Mouse (Mus musculus) inflammation-experienced regulatory T-cells, adult 6 months (primary cell): Measurements from ENCODE around the gene Mon1b. TPM values are rescaled to one million over a fixed set of nuclear protein-coding genes. Genes with fewer than 3 reads are reported as not detected.

ENCODE experiments used
- ATAC-seq: one replicate; pipeline ENCODE4 v1.8.0; 2017
- polyA plus RNA-seq, 3 experiments: library from polyadenylated mRNA; unstranded; fragments of 100-300 nt; shearing (Covaris generic); gene quantifications; one replicate each; pipeline ENCODE4 v1.2.1; 2017

Gene Mon1b
- polyA plus RNA-seq, result 10 to 100 TPM; 11.5 to 18.2 (median 13.1) TPM

DNA sequence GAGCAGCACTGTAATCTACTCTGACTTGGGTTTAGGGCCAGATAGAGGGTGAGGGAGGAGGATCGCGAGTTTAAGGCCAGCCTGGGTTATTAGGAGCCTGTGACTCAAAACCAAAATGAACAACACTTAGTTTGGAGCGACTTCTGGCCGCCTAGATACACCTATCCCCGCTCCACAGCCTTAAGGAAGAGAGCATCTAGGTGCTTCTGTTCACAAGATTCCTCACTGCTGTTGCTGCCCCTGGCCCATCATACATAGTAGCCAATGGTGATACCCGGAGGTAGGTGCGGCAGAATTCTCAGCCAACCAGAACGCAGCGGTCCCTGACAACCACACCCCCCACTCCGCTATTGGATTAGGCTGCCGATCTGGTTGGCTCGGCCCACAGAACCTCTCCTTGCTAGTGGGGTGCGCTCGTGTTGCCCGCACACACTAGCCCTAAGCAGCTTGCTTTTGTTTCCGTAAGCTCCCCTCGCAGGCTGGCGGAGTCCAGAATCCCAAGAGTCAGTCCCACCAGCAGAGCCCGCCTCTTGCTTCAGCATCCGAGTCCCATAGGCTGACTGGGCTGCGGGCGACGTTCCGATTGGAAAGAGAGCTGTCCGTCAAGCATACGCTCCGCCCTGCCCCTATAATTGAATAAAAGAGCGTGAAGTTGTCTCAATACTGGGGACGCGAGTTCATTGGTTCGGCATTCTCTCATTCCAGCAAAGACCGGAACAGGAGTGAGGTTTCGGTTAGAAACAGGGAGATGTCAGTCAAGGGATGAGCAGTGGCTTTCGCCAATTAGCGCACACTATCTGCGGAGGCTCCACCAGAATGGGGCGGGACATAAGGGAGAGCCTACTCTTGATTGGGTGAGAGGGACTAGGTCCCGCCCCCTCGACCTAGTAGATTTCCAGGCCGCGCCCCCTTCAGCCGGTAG, at the start of gene Mon1b:
Gene Mon1b (plus strand): TSS at position 918 of the 922 bp plus-strand sequence.
- peak; percentile 87 for ATAC-seq

DNA sequence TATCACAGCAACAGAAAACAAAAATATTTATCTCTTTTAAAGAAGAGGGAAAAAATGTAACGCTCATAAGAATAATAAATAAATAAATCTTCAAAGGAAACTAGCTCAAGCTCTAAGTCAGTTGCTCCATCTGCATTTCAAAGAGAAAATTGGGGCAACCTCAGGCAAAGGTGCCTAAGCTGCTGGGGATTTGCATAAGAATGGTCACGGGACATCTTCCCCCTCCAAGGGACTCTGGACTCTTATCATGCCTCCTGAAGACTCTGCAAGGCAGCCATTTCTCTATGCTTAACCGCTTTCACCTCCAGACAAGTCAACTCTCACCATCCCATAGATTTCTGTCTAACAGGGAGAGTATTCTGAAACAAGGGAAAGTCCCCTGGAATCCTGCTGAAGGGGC, 37.0 kb upstream of the Mon1b start:
- no peak for ATAC-seq

DNA sequence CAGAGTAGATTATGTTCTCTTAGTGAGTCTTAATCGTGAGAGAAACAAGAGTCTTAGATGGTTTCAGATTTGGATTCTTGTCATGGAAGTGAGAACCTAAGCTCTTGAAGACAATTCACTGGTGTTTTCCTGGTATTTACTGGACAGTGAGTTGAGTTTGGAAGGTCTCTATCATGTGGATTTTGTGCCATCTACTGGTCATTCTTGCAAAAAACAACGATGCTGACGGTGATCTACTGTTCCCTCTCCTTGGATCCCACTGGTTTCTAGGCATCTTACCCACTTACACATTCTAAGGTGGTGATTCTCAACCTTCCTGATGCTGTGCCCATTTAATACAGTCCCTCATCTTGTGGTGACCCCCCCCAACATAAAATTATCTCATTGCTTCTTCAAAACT, 2.8 kb upstream of the Mon1b start:
- no peak for ATAC-seq

DNA sequence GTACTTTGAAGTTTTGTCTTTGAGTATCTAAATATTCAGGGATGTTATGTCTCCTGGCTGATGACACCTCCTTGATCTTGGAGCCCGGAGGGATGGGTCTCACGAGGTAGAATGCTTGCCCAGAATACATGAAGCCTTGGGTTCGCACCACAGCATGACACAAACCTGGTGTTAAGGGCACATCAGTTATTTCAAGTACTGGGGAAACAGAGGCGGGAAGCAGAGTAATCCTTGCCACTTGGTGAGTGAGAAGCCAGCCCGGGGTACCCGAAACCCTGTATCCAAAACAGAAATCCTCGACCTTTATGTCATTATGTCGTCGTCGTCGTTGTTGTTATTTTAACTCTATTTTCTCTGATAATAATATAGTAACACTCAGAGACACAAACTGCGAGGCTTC, 1.2 kb upstream of the Mon1b start:
- ATAC-seq, result no peak

DNA sequence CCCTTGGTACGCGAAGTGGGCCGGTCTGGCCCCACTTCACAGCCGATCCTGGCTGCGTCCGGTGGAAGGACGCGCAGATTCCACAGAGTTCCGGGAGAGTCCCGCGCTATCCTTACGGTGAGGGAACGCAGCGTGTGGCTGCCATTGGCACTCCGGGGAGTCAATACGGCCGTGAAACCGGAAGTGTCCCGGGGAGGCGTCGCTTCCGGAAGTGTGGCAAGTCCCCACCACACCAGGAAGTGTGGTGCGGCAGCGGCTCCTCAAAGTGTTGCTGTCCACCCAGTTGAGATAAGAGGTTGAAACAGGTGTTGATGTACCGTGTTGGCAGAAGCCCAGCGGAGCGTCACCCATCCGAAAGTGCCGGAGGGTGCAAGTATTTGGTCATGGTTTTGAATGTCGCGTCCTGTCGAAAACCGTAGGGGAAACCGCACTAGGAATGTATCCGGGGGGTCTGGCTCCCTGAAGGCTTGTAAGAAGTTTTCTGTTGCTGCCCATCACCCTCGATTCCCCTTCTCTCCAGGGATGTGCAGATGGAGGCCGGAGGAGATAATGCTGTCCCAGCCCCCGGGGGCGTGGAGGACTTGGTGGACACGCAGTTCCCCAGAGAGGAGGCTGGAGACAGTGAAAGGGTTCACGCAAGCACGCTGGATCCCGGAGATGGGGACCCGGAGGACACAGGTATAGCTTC, 349 bp downstream of the Mon1b start:
- peak; percentile 63 for ATAC-seq

DNA sequence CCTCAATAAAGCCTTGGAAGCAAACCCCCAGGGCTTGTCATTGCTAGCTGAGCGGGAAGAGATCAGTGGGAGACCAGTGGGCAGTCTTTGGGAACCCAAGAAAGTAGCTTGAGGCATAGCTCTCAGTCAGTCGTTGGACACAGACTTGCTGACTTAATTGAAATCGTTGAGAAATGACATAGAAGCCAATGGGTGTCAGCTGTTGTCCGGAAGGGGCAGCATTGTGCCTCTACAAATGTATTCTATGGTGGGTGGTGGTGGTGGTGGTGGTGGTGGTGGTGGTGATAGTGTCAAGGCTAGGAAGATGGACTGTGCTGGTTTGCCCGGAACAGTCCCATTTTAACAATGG, 867 bp downstream of the Mon1b start:
- no peak for ATAC-seq

DNA sequence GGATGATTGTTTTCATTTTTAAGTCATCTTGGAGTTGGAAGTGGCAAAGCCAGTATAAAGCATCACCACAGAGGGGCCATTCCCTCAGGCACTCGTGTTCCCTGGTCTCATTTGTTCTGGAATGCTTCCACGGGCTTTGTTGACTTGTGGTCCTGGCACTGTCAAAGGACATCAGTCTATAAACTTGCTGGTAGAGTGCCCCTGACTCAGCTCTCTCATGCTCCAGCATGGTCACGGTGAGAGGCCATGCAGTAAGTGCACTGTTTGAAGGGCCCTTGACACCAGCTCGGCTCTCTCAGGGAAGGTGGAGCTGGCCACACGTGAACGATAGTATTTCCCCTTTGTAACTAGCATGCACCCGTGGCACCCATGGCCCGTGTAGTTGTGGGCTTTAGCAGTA, 5.0 kb downstream of the Mon1b start:
- ATAC-seq, result no peak

DNA sequence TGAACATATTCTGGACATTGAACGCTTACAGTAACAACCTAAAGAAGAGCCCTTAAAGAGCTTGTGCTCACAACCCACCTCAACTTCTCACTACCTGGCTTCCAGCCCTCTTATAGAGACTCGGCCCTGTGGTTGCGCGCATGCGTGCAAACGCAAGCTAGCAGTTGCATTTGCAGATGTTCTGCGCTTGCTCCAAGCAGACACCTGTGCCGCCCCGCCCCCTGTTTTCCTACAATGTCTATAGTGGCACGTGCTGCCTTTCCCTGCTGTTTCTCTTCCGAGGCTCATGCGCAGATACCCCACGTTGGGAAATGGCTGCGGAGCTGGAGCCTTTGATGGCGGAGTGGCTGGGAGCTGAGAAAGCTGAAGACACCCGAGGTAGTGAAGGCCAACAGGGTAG, 7.5 kb downstream of the Mon1b start, which contains the start of gene Syce1l:
Gene Syce1l (plus strand): TSS at position 288 of the 400 bp plus-strand sequence.
- no peak for ATAC-seq

DNA sequence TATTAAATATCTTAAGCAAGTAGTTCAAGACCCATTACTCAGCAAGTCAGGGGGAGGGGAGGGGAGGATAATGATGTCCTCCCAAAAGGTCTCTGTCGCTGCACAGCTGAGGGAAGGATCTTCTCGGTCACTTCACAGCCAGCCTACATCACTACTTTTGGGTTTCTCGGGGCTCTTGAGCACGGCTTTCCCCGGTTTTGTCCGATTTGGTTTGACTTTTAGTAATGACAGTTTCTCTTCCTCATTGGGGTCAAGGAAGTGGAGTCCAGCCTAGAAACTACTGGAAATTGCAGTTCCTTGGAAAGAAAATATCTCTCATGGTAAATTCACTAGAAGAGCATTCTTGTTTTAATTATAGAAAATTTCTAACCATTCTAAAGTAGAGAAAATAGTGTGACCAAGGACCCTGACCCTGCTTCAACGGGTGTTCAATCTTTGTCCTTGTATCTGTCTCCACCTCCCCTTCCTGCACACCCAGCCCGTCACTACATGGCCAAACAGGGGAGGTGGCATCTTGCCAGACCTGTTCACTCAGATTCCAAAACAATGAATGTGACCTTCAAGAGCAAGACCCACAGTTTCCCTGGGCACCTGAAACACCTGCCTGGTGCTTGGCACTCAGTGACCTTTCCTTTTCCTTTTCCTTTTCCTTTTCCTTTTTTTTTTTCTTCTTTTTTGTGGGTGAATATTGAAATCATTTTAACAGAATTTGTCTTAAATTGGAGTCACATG, 8.3 kb downstream of the Mon1b start:
- no peak for ATAC-seq

DNA sequence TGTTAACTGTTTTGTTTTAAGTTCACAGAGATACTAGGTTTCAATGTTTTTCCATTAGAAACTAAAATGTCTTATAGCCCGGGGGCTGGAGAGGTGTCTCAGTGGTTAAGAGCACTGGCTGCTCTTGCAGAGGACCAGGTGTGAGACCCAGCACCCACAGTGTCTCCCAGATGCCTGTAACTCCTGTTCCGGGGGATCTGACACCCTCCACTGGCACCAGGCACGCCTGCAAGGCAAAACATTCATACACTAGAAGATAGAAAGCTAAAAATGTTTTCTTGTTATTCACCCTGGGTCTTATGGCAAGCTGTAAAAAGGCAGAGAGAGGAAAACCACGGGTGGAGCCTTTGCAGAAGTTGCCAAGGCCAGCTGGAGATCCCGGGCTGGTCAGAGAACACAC, 9.8 kb downstream of the Mon1b start:
- ATAC-seq, result no peak

DNA sequence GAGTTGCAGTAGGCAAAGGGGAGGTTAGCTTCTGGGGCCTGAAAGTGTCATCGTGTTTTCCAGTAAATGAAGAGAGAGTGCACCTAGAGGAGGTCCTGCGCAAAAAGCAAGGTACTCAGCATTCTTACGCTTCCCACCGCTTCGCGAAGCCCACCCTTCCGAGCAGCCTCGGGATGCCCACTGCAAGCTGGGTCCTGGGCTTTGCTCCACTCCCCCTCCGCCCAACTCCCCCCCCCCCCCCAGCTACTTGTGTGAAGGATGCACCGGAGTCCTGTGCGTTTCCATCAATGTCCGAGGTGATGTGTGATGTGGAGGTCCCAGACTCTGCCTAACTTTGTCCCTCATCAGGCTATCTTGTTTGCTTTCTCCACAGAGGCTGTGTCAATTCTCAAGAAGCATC, 17.1 kb downstream of the Mon1b start:
- no peak for ATAC-seq

DNA sequence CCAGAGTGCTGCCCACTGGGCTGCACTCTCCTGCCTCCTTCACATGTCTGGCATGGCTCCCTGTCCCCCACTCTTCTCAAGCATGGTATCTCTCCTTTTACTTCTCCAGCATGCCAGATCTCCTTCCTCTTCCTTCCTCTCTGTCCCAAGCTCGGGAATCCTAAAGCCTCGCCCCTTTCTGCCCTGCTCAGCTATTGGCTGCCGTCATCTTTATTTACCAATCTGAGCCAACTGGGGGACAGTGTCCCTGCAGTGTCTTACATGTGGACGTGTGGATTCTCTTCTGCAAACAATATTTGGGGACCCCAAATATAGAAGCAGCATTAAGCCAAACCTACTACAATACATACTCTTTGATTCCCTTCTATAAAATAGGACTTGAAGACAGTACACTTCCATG, 17.8 kb downstream of the Mon1b start:
- ATAC-seq, result no peak

DNA sequence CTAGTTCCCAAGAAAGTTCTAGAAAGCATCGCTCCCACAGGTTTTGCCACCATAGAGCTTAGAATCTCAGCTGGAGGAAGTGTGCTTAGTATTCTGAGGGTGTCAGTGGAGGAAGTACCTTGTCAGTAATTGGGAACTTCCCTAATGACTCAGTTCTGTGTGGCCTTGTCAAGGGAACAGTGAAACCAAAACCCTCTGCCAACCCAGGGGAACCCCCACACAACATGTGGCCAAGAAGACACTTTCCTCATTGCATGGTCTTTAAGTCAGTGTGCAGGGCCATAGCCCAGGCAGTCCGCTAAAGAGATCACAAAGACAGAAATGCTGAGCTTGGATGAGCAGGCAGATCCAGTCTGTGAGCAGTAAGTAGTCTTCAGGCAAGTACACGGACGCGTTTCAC, 20.8 kb downstream of the Mon1b start:
- ATAC-seq, result peak; percentile 99

DNA sequence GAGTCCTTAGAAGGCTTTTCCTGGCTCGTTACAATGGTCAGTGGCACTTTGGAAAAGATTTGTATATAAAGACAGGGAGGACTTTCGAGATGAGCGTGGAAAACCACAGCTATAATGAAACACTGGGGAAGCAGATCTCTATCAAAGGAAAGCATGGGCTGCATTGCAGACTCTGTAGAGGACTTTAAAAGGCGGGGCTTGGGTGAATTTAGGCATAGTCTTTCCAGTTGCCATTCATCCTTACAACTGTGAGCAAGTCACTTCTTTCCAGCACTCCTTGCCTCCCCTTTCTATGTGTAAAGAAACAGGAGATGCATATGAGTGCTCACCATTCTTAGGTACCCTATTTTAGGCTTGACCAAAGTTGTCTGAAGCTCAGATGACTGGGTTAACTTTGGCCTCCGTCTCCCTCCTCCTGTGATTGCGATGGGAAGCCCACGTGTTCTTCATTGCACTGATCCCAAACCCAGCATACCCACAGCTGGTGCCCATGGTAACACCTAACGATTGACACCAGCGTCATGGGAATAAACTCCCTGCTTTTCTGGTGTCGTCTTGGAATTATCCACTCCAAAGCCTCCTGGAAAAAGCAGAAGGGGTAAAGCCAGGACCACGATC, 21.4 kb downstream of the Mon1b start:
- peak; percentile 4 for ATAC-seq

DNA sequence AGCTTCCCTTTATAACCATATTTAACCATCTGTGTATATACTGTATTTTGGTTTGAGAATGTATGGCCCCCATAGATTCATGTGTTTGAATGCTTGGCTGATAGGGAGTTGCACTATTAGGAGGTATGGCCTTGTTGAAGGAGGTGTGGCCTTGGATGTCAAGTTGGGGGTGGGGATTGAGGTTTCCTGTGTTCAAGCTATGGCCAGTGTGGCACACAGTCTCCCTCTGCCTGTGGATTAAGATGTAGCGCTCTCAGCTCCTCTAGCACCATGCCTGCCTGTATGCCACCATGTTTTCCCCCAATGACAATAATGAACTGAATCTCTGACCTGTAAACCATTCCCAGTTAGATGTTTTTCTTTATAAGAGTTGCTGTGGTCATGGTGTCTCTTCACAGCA, 24.7 kb downstream of the Mon1b start:
- ATAC-seq, result no peak

DNA sequence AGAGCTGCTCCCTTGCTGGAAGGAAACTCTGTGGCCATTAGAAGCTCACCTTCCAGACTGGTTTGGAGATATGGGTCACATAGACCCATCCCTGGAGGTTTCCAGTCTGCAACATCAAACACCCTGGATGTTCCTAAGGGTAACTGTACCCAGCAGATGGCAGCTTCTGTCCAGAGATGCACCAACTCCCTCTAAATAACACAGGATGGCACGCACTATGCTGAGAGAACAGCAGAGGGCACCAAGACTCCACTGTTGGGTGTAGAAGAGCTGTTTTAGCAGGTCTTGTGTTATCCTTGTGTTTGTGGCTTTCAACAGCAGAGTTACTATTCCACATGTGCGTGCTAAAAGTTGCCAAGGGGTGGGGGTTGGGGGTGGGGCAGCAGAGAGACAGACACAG, 29.2 kb downstream of the Mon1b start:
- peak; percentile 92 for ATAC-seq

DNA sequence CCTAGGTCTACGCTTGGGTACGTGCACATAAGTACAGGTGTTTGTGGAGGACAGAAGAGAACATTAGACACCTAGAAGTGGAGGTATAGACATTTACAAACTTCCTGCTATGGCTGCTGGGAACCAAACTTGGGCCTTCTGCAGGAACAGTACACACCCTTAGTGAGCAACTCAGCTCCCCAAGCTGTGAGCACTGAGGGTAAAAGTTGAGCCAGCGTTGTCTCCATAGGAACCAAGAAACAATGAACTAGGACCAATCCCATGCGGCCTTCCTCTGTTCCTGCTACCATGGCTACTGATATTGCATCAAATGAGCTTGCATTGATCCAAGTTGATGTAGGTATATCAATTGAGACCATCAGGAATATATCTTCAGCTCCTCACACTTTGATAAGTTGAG, 29.6 kb downstream of the Mon1b start:
- ATAC-seq, result no peak

DNA sequence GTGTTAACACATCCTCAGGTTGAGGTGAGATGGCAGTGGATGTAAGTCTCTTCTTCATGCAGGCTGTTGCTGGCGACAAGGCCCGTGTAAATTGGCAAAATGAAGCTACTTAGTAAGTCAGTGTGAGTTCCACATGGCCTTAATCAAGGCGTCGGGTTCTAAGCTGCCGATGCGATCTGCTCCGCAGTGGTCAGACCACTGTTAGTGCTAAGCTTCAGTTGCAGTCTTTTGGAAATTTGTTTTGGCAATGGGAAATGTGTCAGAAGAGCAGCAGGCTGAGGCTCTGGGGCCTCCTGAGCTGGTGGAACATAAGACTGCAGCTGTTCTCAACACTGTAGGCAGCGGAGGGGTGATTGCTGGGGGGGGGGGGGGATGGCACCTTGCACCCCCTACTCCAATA, 30.6 kb downstream of the Mon1b start:
- no peak for ATAC-seq

DNA sequence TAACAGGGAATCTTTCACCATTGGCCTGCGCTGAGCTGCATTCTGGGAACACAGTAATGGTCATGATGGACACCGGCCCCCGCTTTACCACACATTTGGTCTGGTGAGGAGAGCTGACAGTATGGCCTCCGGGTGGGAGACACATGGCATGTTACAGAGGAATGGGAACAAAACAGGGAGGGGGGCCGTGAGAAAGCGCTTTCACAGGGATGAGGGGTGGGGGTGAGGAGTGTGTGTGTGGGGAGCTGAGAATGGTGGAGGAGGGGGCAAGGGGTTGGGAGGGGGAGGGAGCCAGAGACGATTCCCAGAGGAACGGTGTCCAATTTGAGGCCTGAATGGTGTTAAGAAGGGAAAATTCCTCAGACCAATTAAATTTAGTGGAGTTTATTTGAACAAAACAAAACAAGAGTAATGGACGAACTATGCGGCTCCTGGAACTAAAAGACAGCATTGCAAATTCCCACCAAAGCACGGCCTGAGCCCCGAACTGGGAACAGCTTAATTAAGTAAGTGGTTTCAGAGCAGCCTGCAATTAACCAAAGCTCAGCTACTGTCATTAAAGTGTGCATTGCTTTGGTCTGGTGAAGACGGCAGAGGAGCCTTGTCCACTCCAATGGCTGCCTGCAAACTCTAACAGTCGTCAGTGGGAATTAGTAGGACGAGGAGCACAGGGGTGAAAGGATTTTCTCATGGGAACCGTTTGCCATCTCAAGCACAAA, 31.5 kb downstream of the Mon1b start:
- no peak for ATAC-seq

DNA sequence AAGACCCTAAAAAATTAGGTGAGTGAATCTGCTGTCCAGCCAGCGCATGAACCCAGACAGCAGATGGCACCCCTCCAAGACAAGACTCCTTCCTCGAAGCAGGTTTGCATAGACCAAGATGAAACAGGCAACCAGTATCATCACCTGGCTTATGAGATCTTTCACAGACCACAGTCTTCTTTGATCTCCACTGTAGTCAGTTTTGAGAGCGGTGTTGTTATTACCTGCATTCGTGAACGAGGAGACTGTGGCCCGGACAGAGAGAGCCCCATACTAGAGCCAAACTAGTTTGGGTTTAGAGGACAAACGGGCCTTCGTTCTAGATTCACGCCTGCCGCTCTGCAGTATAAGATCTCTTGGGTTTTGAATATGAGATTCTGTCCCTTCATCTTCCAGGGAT, 34.5 kb downstream of the Mon1b start:
- ATAC-seq, result peak; percentile 35

DNA sequence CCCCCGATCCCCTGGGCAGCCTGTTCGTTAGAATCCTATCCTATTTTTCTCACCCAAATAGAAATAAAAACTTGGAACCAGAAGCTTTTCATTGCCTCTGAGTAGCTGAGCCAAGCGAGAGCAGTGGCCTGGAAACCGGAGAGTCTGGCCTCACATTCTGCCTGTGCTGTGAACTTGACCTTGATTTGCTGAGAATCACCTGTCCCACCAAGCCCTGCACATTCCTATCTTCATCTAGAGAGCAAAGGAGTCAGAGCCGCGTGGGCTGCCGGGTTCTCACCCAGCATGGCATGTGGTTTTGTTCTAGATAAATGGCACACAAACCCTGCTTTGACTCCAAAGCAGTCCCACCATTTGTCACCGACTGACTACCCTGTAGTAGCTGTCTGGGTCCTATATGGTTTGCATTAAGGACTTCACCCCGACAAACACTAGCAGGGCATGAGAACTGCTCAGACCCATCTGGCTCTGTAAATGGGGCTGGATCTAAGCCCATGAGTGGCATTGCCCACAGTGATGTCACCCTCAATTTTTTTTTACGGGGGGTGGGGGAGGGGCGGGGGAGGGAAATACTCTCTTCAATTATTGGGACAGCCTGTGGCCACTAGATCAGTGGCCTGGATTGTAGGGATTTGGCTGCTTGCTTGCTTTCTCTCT, 37.3 kb downstream of the Mon1b start:
- ATAC-seq, result no peak

DNA sequence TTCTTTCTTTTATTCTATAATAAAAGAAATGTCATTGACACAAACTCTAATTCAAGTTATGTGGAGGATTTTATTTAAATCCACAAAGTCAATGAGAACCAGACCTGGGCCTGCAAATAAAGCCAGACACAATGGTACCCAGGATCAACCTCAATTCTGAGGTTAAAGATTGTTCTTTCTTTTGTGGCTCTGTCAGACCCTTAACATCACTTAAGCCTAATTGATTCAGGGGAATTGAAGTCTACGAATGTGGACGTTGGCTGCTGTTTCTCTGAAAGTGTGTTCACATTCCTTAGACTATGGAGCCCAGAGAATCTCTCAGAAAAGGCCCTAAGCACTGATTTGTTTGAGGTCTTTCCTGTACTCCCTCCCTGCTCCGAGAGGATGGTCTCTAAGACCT, 37.9 kb downstream of the Mon1b start:
- ATAC-seq, result no peak
